Mouse (Mus musculus) kidney, postnatal 0 days (tissue): Measurements from ENCODE around the gene Wdr25. TPM values are rescaled to one million over a fixed set of nuclear protein-coding genes. Genes with fewer than 3 reads are reported as not detected.

ENCODE experiments used
- ATAC-seq: fragments of 200-750 bp; cut with Nextera tagmentation; replicated peaks from 2 replicates; pipeline ENCODE4 v1.8.0; 2017; ENCODE audit warnings: low read depth, moderate number of reproducible peaks, moderate TSS enrichment, moderate library complexity; ENCODE audit not compliant: low FRiP score
- DNase-seq: peaks from one replicate; pipeline ENCODE4 v3.0.0-alpha.2; 2016; ENCODE audit warnings: low spot score
- H3K27ac ChIP-seq: fragments of 300-500 bp; sonication (generic); 2 replicates; pipeline ENCODE4 v1.5.1; 2014; ENCODE audit warnings: mild to moderate bottlenecking
- H3K27me3 ChIP-seq: fragments of 300-500 bp; sonication (generic); 2 replicates; pipeline ENCODE4 v1.6.1; 2014; ENCODE audit warnings: low read length, mixed read lengths; ENCODE audit not compliant: insufficient read depth
- H3K36me3 ChIP-seq: fragments of 300-500 bp; sonication (generic); 2 replicates; pipeline ENCODE4 v1.6.1; 2014; ENCODE audit warnings: low read length, mixed read lengths; ENCODE audit not compliant: insufficient read depth
- H3K4me1 ChIP-seq: fragments of 300-500 bp; sonication (generic); replicated peaks from 2 replicates; pipeline ENCODE4 v1.6.1; 2014; ENCODE audit warnings: antibody characterized with exemption, low read length, mixed read lengths; ENCODE audit not compliant: insufficient read depth
- H3K4me2 ChIP-seq: fragments of 300-500 bp; sonication (generic); 2 replicates; pipeline ENCODE4 v1.6.1; 2014; ENCODE audit warnings: mild to moderate bottlenecking, low read length, moderate library complexity, mixed read lengths
- H3K4me3 ChIP-seq: fragments of 300-500 bp; sonication (generic); replicated peaks from 2 replicates; pipeline ENCODE4 v1.5.1; 2014; ENCODE audit warnings: low read depth, low read length
- H3K9ac ChIP-seq: fragments of 300-500 bp; sonication (generic); 2 replicates; pipeline ENCODE4 v1.6.1; 2014; ENCODE audit warnings: low read depth, low read length
- H3K9me3 ChIP-seq: fragments of 300-500 bp; sonication (generic); replicated peaks from 2 replicates; pipeline ENCODE4 v1.6.1; 2016; ENCODE audit warnings: low read length, inconsistent platforms, mixed read lengths
- CTCF ChIP-seq: IDR thresholded peaks from 2 replicates; pipeline ENCODE4 v1.5.1; 2016; ENCODE audit warnings: antibody characterized with exemption, low read depth, mild to moderate bottlenecking, moderate library complexity
- WGBS: fragments of 180-500 bp; shearing (Covaris S2); extraction: QIAGEN DNeasy Blood & Tissue Kit; methylation state at CpG from one replicate; pipeline ENCODE4 v1.1.7; 2014; 5-methylcytosine and 5-hydroxymethylcytosine counted together
- polyA plus RNA-seq: library from polyadenylated mRNA; unstranded; fragments of >200 nt; fragmentation: Nextera tagmentation; extraction: Ambion mirVana; gene quantifications from 2 replicates; pipeline ENCODE4 v1.2.1, GENCODE M21; 2015

The Wdr25 gene
- polyA plus RNA-seq, 1 experiment from 2014 or later: 5.3 TPM

DNA sequence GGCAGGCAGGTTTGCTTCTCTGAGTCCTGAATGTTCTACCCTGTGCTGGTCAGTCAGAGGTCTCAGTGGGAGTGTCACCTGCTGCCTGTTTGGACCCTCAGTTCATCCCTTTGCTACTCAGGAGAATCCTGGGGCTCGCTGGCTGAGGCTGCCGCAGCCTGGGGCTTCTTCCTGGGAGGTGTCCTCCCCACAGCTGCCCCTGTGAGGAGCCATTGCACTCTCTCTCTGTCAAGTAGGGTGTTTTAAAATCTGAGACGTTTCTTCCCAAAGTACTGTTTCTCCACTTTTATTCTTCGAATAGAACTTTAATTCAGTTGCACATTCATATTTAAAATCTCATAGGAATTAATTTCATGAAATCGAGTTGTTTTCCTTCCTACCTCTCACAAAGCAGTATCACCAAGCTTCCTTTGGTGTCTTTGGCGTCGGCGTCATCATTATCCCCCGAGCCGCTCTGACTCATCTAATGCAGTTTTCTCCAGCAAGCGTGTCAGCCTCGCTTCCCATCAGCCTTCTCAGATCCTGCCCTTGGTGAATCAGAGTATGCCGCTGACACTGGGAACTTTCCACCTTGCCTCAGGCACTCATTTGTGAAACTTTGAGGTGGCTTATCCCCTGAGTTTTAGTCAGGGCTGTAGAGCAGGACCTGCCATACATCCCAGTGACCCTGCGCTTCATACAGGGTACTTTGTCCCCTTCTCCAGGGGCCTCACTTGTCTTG, 48.9 kb downstream of the Wdr25 start:
- TF ChIP-seq CTCF: peak; percentile 5; the same call in 1 of the 2 replicates
- no peaks in the 10 kb centered on the region for H3K27me3 ChIP-seq
- DNase-seq: no peak
- 90% methylated on average over 14 of the region's 14 CpGs for WGBS
- no peaks in the 10 kb centered on the region for H3K9me3 ChIP-seq
- H3K4me3 ChIP-seq: no peak overlapping the region
- no peaks in the 10 kb centered on the region for H3K4me1 ChIP-seq
- H3K36me3 ChIP-seq: no peaks in the 10 kb centered on the region
- H3K27ac ChIP-seq: no peak overlapping the region
- no peak overlapping the region for H3K9ac ChIP-seq
- no peak overlapping the region for H3K4me2 ChIP-seq
- ATAC-seq: no peak

DNA sequence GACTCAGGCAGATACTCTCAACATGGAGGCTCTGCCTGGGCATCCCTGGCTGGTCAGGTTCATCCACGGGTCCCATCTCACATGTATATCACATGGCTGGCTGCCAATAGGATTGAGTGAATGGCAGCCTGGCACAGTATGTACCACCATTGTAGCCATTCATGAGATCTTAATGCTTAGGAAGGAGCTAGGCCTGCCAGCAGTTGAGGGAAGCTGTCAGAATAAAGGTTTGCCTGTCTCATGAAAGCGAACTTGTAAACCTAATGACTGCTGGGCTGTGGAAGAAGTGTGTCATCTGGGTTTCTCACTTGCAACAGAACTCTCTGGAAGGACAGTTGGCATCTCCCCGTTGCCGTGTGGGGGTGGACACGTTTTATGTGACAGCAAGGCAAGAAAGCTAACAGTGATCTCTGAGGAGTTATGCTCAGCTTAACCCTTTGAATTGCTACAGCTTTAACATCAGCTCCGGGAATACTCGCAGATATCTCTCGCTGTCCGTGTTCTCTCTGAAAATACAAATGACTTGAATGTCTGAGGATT, 59.6 kb downstream of the Wdr25 start:
- H3K27ac ChIP-seq: no peak overlapping the region
- DNase-seq: peak; percentile 43
- no peak for ATAC-seq
- H3K4me3 ChIP-seq: no peak overlapping the region
- no peak for TF ChIP-seq CTCF
- H3K36me3 ChIP-seq: no peaks in the 10 kb centered on the region
- H3K9me3 ChIP-seq: no peaks in the 10 kb centered on the region
- no peak overlapping the region for H3K9ac ChIP-seq
- no peaks in the 10 kb centered on the region; the same call in 1 of the 2 replicates for H3K4me1 ChIP-seq
- no peaks in the 10 kb centered on the region for H3K27me3 ChIP-seq
- no peak overlapping the region for H3K4me2 ChIP-seq
- WGBS: 54% methylated on average over 9 of the region's 9 CpGs

DNA sequence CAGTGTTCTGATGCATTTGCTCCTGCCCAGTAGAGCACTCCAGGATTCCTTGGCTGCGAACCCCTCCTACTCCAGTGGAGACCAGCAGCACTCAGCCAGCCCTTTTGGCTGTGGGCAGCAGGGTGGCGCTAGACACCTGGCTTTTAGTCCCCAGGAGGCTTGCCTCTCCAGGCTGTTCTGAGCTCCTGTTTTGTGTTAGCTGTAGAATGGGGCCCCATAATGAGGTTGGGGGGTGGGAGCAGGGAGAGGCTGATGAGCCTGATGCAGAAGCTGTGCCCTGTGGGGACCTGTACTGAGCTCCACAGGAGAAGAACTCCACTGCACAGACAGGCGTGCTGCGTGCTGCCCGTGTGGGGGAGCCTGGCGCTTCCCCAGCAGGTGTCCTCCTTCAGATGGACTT, 60.4 kb downstream of the Wdr25 start:
- H3K9me3 ChIP-seq: no peaks in the 10 kb centered on the region
- 17% methylated on average over 6 of the region's 6 CpGs for WGBS
- H3K27ac ChIP-seq: no peak overlapping the region
- H3K9ac ChIP-seq: no peak overlapping the region
- ATAC-seq (no peak), DNase-seq (peak; percentile 52)
- H3K4me1 ChIP-seq: peaks cover 4% of the 10 kb centered on the region; the same call in 1 of the 2 replicates
- no peaks in the 10 kb centered on the region for H3K27me3 ChIP-seq
- peak; percentile 63 for TF ChIP-seq CTCF
- H3K4me3 ChIP-seq: no peak overlapping the region
- H3K36me3 ChIP-seq: no peaks in the 10 kb centered on the region
- H3K4me2 ChIP-seq: no peak overlapping the region

DNA sequence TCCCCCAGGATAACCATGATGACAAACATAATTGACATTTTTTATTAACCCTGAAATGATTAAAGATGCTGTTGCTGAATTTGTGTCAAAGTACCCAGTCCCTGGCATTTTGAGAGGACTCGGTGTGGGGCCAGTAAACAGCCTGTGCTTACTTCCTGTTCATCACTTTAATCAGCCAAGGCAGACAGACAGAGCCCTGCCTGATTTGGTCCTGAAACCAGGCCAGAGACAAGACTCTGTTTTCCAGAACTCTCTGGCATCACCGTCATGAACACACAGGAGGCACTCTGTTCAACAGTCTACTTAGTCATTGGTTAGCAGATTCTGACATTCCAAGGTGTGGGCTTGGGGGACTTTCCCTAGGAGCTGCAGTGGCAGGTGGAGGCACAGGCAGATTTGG, 61.0 kb downstream of the Wdr25 start:
- Histone ChIP-seq H3K9ac (no peak overlapping the region), H3K27me3 (no peaks in the 10 kb centered on the region), H3K36me3 (no peaks in the 10 kb centered on the region), H3K27ac (no peak overlapping the region), H3K4me1 (peaks cover 8% of the 10 kb centered on the region; the same call in 1 of the 2 replicates), H3K4me2 (no peak overlapping the region), H3K9me3 (no peaks in the 10 kb centered on the region), H3K4me3 (no peak overlapping the region)
- ATAC-seq (no peak), DNase-seq (no peak)
- TF ChIP-seq CTCF: no peak
- 53% methylated on average over 2 of the region's 2 CpGs for WGBS

DNA sequence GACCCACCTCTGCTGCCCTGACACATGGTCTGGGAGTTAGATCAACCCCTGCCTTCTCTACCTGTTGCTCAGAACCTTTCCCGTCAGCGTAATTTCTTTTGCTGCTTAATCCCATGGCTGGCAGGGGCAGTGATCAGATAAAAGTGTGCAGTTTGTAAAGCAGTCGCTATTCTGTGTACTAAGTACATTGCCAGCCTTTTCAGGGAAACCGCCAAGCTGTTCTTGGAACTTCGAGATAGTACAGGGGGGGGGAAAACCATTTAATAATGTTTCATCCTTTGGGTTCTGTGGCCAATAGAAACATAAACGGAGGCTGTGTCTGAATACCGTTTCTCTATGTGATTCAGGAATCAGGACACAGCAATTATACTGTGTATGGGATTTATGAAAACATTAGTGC, 65.1 kb downstream of the Wdr25 start:
- Histone ChIP-seq H3K4me3 (no peak overlapping the region), H3K9ac (no peak overlapping the region), H3K9me3 (no peaks in the 10 kb centered on the region), H3K36me3 (no peaks in the 10 kb centered on the region), H3K4me1 (peaks cover 18% of the 10 kb centered on the region; the same call in 1 of the 2 replicates), H3K27ac (no peak overlapping the region), H3K4me2 (peak overlapping the region; percentile 54; the same call in 1 of the 2 replicates), H3K27me3 (no peaks in the 10 kb centered on the region)
- ATAC-seq (no peak), DNase-seq (no peak)
- 64% methylated on average over 7 of the region's 7 CpGs for WGBS
- TF ChIP-seq CTCF: no peak

DNA sequence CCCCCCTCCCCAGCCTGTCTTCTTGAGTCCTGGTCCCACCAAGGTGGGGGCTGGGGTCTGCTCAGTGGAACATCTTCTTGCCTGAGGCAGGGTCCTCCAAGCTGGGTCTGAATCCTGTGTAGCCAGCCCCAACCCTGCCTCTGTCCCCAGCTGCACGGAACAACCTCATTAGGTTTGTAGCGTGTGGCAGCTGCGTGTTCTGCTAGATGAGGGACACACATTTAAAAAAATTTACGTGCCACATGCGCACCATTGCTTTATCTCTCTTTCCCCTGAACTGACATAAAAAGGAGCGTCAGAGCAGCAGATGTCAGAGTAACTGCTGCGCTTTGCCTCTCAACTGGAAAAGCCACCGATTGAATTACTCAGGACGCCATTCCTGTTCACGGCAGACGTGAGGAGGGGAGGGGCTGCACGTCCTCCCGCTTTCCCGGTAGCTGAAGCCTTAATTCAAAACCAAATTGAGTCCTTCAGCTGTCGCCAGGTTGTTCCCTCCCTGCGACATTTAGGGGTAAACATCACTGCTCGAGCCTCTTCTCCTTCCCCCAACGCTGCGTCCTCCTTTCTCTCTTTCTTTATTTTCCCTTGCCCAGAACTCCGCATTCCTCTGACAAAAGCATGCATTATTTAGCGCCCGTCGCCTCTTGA, 65.7 kb downstream of the Wdr25 start:
- peak overlapping the region; percentile 54 for H3K4me2 ChIP-seq

More for the DNA sequence above, 65.7 kb downstream of the Wdr25 start:
- 5% methylated on average over 23 of the region's 23 CpGs for WGBS
- ATAC-seq: peak; percentile 57; the same call in 1 of the 2 replicates
- peak; percentile 72 for DNase-seq
- Histone ChIP-seq H3K9me3 (no peaks in the 10 kb centered on the region), H3K27me3 (no peaks in the 10 kb centered on the region), H3K9ac (no peak overlapping the region), H3K4me3 (peak overlapping the region; percentile 9; the same call in 1 of the 2 replicates), H3K27ac (no peak overlapping the region), H3K36me3 (no peaks in the 10 kb centered on the region), H3K4me1 (peaks cover 18% of the 10 kb centered on the region; the same call in 1 of the 2 replicates)
- TF ChIP-seq CTCF: no peak
